Mouse (Mus musculus) CH12.LX (cell line): ENCODE results near the gene Phb2.

Experiments
- CHD2 ChIP-seq: IDR thresholded peaks from 2 replicates; pipeline ENCODE4 v1.6.1; 2011; ENCODE audit warnings: low read length, improper control_type of control experiment
- CTCF ChIP-seq, 2 experiments: IDR thresholded peaks in 1 of 2; conservative IDR thresholded peaks in 1 of 2; 2 replicates each; pipeline ENCODE4 v1.5.1; 2011 to 2012; ENCODE audit warnings: low read depth in 2 of 2, low read length in 2 of 2, improper control_type of control experiment in 1 of 2, inconsistent platforms in 1 of 2, mild to moderate bottlenecking in 1 of 2, moderate library complexity in 1 of 2
- POLR2A ChIP-seq: IDR thresholded peaks from 2 replicates; pipeline ENCODE4 v1.6.1; 2011; ENCODE audit warnings: low read depth, mild to moderate bottlenecking, improper control_type of control experiment, low read length

GRCm38 (mm10) chr6:124701338-124701737, 10.8 kb upstream of the Phb2 start:
- TF ChIP-seq CHD2 (no peak), CTCF (conservative IDR thresholded peaks at IDR 0.05 in 1 of 2, IDR thresholded peaks at IDR 0.05 in 1 of 2; ENCODE audit: low read depth in 2 of 2, low read length in 2 of 2) (peak in 1 of 2 experiments; percentile 51; a peak in 2 of 4 replicates), POLR2A (0 out of 2 replicates have a peak, but pooled peaks have one; percentile 14)
